Mouse (Mus musculus) hindbrain, embryonic 15.5 days (tissue): ENCODE data around the gene Gm5129. TPM values are rescaled to one million over a fixed set of nuclear protein-coding genes. Genes with fewer than 3 reads are reported as not detected.
A peak's percentile ranks its signal among the peaks of the same experiment; 100 is the strongest.

Source experiments
- ATAC-seq: fragments of 200-750 bp; cut with Nextera tagmentation; 2 replicates; pipeline ENCODE4 v1.8.0; 2017; ENCODE audit warnings: low read depth, moderate number of reproducible peaks, moderate TSS enrichment; ENCODE audit not compliant: low FRiP score
- H3K27ac ChIP-seq: fragments of 300-500 bp; sonication (generic); replicated peaks from 2 replicates; pipeline ENCODE4 v1.5.1; 2015; ENCODE audit warnings: mild to moderate bottlenecking, inconsistent platforms
- H3K27me3 ChIP-seq: fragments of 300-500 bp; sonication (generic); 2 replicates; pipeline ENCODE4 v1.6.1; 2015; ENCODE audit warnings: control low read depth, inconsistent platforms
- H3K36me3 ChIP-seq: fragments of 300-500 bp; sonication (generic); 2 replicates; pipeline ENCODE4 v1.6.1; 2015; ENCODE audit warnings: control low read depth, inconsistent platforms
- H3K4me1 ChIP-seq: fragments of 300-500 bp; sonication (generic); replicated peaks from 2 replicates; pipeline ENCODE4 v1.6.1; 2015; ENCODE audit warnings: control low read depth, inconsistent platforms
- H3K4me2 ChIP-seq: fragments of 300-500 bp; sonication (generic); 2 replicates; pipeline ENCODE4 v1.6.1; 2015; ENCODE audit warnings: moderate library complexity, mild to moderate bottlenecking, inconsistent platforms
- H3K4me3 ChIP-seq: fragments of 300-500 bp; sonication (generic); 2 replicates; pipeline ENCODE4 v1.5.1; 2015; ENCODE audit warnings: mild to moderate bottlenecking, inconsistent platforms
- H3K9ac ChIP-seq: fragments of 300-500 bp; sonication (generic); 2 replicates; pipeline ENCODE4 v1.6.1; 2015; ENCODE audit warnings: inconsistent platforms
- H3K9me3 ChIP-seq: fragments of 300-500 bp; sonication (generic); 2 replicates; pipeline ENCODE4 v1.6.1; 2016; ENCODE audit warnings: control low read depth, inconsistent platforms
- WGBS: fragments of 180-500 bp; shearing (Covaris S2); methylation state at CpG from one replicate; pipeline ENCODE4 v1.1.7; 2015; 5-methylcytosine and 5-hydroxymethylcytosine counted together
- polyA plus RNA-seq: library from polyadenylated mRNA; unstranded; fragments of >200 nt; fragmentation: Nextera tagmentation; extraction: Ambion mirVana; gene quantifications from 2 replicates; pipeline ENCODE4 v1.2.1, GENCODE M21; 2015

Gene Gm5129
- polyA plus RNA-seq, 1 experiment from 2014 or later, result not detected

DNA sequence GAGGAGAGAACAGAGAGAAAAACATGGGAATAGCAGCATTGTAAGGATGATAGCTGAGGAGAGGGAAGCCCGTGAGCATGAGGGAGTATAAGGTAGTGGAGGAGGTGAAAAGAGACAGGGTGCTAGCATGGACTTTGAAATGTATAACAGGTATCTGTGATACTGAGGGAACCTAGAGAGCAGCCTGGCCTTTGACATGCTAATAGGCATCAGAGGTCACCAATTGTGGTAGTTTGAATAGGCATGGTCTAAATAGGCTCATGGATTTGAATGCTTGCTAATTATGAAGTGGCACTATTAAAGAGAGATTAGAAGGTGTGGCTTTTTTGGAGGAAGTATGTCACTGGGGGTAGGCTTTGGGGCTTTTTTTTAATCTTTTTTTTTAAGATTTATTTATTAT is 22.8 kb downstream of the Gm5129 start:
- 48% methylated on average over 1 of the region's 1 CpGs for WGBS
- H3K4me3 ChIP-seq, result no peak overlapping the region
- no peak for ATAC-seq

DNA sequence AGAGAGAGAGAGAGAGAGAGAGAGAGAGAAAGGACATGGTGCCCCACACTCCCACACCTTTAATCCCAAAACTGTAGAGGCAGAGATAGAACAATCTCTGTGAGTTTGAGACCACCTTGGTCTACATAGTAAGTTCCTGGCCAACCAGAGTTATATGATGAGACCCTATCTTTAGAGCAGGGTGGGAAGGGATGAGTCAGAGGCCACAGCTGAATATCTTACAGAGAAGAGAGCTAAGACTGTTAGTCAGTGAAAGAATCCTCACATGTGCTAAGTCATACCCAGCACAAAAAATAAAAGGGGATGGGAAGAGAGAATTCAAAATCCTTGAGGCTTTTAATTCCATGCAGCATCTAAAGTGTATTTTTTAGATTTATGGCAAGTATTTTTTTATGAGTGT is 24.1 kb downstream of the Gm5129 start:
- Histone ChIP-seq H3K9me3 (no peaks in the 10 kb centered on the region), H3K27me3 (no peaks in the 10 kb centered on the region), H3K4me1 (no peaks in the 10 kb centered on the region), H3K4me2 (no peak overlapping the region), H3K36me3 (no peaks in the 10 kb centered on the region), H3K4me3 (no peak overlapping the region), H3K27ac (no peak overlapping the region), H3K9ac (no peak overlapping the region)
- ATAC-seq, result no peak

More for the DNA sequence above, 22.8 kb downstream of the Gm5129 start:
- Histone ChIP-seq H3K27ac (no peak overlapping the region), H3K9me3 (no peaks in the 10 kb centered on the region), H3K9ac (no peak overlapping the region), H3K36me3 (no peaks in the 10 kb centered on the region), H3K27me3 (no peaks in the 10 kb centered on the region), H3K4me1 (no peaks in the 10 kb centered on the region), H3K4me2 (no peak overlapping the region)

DNA sequence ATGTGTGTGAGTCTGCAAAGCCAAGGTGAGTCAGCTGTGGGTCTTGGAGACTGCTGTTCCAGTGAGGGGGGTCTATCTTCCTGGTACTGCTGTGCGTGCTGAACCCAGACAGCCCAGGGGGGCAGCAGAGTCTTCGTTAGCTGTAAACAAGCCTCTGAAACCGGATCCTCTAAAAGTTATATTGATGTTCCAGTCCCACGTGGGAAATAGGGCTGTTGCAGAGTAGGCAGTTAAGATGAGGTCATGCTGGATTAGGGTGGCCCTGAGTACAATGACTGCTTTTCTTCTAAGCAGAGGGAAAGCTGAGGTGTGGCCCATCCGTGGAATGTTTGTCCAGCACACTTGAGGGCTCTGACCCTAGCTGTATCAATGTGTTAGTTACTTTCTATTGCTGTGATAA is 27.5 kb downstream of the Gm5129 start:
- no peak overlapping the region for H3K9ac ChIP-seq
- H3K4me3 ChIP-seq, result no peak overlapping the region
- no peaks in the 10 kb centered on the region for H3K36me3 ChIP-seq
- H3K9me3 ChIP-seq, result no peaks in the 10 kb centered on the region
- H3K4me1 ChIP-seq, result no peaks in the 10 kb centered on the region
- no peak overlapping the region for H3K4me2 ChIP-seq
- no peak overlapping the region for H3K27ac ChIP-seq
- 46% methylated on average over 5 of the region's 5 CpGs for WGBS
- H3K27me3 ChIP-seq, result no peaks in the 10 kb centered on the region
- ATAC-seq, result no peak

DNA sequence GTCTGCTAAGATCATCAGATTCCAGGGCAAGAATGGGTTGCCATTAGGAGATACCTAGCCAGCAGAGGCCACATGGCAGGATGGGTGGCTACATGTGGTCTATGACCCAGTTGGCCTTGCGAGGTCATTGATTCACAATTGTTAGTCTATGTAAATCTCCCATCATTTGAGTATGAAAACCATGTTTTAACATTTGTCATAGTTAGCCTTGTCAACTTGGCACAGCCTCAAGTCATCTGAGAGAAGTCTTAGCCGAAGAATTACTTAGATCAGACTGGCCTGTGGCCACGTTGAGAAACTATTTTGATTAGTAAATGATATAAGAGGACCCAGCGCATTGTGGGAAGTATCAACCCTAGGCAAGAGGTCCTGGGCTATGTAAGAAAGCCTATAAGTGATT is 28.5 kb downstream of the Gm5129 start:
- Histone ChIP-seq H3K27me3 (no peaks in the 10 kb centered on the region), H3K4me3 (no peak overlapping the region), H3K9me3 (no peaks in the 10 kb centered on the region), H3K4me1 (no peaks in the 10 kb centered on the region), H3K27ac (no peak overlapping the region), H3K4me2 (no peak overlapping the region), H3K9ac (no peak overlapping the region), H3K36me3 (no peaks in the 10 kb centered on the region)
- WGBS, result 91% methylated on average over 4 of the region's 4 CpGs
- ATAC-seq, result no peak

DNA sequence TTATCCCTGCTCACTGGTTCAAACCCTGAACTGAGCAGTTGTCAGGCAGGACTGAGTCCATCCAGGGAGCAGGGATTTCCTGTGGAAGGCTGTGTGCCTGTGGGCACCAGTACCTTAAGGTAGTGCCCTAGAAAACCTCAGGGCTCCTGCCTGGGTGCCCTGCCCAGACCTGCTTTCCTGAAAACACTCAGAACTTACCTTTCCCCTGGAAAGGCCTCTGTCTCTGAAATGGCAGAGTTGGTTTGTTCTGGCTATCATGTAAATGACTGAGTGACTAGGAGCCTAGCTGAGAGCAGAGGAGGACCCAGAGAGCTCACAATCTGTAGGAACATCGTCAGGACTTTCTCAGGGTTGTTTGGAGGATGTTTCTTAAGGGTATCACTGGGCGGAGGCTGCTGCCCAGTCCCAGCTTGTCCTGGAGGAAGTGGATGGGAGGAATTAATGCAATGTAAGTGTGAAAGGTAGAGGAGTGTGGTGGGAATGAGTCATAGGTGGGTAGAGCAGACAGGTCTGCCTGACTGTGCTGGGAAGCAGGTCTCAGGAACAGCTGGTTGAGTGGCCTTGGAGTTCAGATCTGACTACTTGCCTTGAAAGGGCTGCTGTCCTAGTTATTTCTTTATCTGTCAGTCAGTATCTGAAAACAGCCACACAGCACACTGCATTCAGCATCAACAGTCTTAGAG is 36.1 kb downstream of the Gm5129 start:
- no peak overlapping the region for H3K4me2 ChIP-seq
- no peaks in the 10 kb centered on the region for H3K4me1 ChIP-seq
- no peak overlapping the region for H3K9ac ChIP-seq
- no peak for ATAC-seq
- no peaks in the 10 kb centered on the region for H3K27me3 ChIP-seq
- no peaks in the 10 kb centered on the region for H3K36me3 ChIP-seq
- 82% methylated on average over 2 of the region's 2 CpGs for WGBS
- no peaks in the 10 kb centered on the region for H3K9me3 ChIP-seq
- H3K4me3 ChIP-seq, result no peak overlapping the region
- H3K27ac ChIP-seq, result no peak overlapping the region

DNA sequence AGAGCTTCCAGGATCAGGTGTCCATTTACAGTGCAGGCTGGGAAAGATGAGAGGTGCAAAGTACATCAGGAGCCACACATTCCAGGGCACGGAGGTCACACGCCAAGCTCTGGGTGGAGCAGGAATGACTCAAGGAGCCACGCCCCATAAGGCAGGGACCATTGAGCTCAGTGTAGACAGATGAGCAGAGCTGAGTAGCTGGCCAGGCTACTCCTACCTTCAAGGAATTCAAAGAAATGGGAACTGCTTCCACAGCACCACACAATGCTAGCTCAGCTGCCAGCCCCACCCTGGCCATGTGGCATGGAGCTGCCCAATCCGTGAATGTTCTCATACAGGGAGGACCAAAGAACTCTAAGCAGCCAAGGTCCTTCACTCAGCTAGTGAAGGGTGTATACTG is 37.2 kb downstream of the Gm5129 start:
- H3K4me1 ChIP-seq, result no peaks in the 10 kb centered on the region
- ATAC-seq, result no peak
- no peak overlapping the region for H3K9ac ChIP-seq
- no peak overlapping the region for H3K4me2 ChIP-seq
- 85% methylated on average over 4 of the region's 4 CpGs for WGBS
- H3K4me3 ChIP-seq, result no peak overlapping the region
- H3K9me3 ChIP-seq, result no peaks in the 10 kb centered on the region
- H3K36me3 ChIP-seq, result no peaks in the 10 kb centered on the region
- H3K27ac ChIP-seq, result no peak overlapping the region
- H3K27me3 ChIP-seq, result no peaks in the 10 kb centered on the region

DNA sequence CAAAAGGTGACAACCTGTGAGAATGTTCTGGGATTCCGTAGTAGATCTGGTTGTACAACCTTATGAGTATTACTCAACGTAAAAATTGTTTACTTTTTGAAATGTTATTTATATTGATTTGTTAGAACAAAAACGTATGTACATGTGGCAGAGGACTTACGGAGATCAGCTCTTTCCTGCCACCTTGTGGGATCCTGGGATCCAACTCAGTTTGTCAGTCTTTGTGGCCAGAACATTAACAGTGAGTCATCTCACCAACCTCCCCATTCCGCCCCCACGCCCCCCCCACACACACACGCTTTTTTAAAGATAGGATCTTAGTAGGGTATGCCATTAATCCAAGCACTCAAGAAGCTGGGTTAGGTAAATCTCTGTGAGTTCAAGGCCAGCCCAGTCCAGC is 47.4 kb downstream of the Gm5129 start:
- WGBS, result 61% methylated on average over 7 of the region's 7 CpGs
- H3K9me3 ChIP-seq, result no peaks in the 10 kb centered on the region
- H3K27ac ChIP-seq, result no peak overlapping the region
- no peak overlapping the region for H3K9ac ChIP-seq
- no peaks in the 10 kb centered on the region for H3K4me1 ChIP-seq
- H3K36me3 ChIP-seq, result no peaks in the 10 kb centered on the region
- H3K4me2 ChIP-seq, result no peak overlapping the region
- ATAC-seq, result no peak
- H3K27me3 ChIP-seq, result no peaks in the 10 kb centered on the region
- H3K4me3 ChIP-seq, result no peak overlapping the region

DNA sequence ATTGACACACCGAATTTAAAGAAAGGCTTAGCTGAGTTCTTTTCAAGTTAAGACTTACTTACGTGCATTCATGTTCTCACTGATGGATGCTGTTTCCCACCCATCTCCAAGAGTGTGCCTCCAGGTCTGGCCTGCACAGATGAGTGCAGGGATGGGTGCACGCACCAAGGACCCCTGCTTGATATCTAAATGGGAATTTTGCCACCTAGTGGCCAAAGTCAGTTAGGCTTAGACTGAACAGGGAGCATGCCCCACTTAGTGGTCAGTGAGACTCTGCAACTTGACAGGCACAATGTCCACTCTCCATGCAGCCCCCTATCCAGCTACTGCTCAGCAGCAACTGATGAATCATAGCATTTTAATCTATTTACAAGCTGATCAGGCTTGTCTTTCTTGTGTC is 48.1 kb downstream of the Gm5129 start:
- Histone ChIP-seq H3K9ac (no peak overlapping the region), H3K27ac (no peak overlapping the region), H3K36me3 (peaks cover 1% of the 10 kb centered on the region; the same call in 1 of the 2 replicates), H3K9me3 (no peaks in the 10 kb centered on the region), H3K4me2 (no peak overlapping the region), H3K27me3 (no peaks in the 10 kb centered on the region), H3K4me1 (no peaks in the 10 kb centered on the region), H3K4me3 (no peak overlapping the region)
- ATAC-seq, result peak; percentile 65; the same call in 1 of the 2 replicates
- WGBS, result 56% methylated on average over 3 of the region's 3 CpGs

Other genes with a start within 250 kb of the Gm5129 start
- gene Ube3c, start 166.7 kb downstream of the Gm5129 start, polyA plus RNA-seq, result 38.7 and 40.3 TPM in 2 replicates
- gene Dnajb6, start 248 bp downstream of the Gm5129 start, polyA plus RNA-seq, result 269 and 274 TPM in 2 replicates